Mouse (Mus musculus) urinary bladder, postnatal 14 days (tissue): Measurements from ENCODE around the gene Adamtsl5.
"Not testable (repeated sequence)": the region's sequence is repeated elsewhere in the genome, so short reads cannot be mapped to it uniquely, and the experiment has no call there.

Experiments used
- DNase-seq: peaks from one replicate; pipeline ENCODE4 v3.0.0; 2021; ENCODE audit warnings: low spot score

Gene Adamtsl5

DNA sequence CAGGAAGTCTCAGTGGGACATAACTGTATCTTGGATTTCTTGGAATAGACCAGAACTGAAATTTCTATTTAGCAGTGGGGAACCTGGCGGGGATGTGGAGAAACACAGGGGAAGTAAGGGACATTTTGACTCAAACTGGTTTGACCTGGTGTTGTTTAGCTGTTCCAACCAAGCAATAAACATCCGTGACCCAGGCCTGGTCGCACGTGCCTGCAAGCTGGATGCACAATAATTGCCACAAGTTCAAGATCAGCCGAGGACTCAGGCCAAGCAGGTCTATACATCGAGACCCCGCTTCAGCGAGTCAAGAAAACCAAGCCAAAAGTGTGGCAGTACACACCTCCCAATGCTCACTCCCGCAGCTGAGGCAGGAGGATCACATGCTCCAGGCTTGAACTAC lies 23.8 kb upstream of the Adamtsl5 start:
- no peak for DNase-seq

DNA sequence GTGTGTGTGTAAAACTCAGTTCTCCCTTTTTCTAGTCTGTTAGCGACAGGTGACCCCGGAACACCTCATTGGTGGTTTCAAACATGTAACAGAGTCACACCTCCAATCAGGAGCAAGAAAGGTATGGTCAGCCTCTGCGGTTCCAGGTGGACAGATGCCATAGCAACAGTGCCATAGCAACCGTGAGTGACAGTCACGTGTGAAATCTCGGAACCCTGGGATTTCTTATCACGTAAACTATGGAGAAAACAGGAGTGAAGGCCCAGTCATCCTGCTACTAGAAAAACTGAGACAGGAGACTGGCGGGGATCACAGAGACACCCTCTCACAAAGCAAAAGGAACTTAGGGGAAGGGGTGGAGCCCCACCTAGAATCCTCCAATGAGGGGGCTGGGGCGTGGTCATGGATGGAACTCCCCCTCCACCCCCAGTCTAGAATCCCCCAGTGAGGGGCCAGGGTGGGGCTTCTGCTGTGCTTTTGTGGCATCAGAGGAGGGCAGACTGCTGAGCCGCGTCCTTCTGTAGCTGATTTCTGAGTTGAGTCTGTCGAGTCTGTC lies 23.3 kb upstream of the Adamtsl5 start:
- peak; percentile 66 for DNase-seq

DNA sequence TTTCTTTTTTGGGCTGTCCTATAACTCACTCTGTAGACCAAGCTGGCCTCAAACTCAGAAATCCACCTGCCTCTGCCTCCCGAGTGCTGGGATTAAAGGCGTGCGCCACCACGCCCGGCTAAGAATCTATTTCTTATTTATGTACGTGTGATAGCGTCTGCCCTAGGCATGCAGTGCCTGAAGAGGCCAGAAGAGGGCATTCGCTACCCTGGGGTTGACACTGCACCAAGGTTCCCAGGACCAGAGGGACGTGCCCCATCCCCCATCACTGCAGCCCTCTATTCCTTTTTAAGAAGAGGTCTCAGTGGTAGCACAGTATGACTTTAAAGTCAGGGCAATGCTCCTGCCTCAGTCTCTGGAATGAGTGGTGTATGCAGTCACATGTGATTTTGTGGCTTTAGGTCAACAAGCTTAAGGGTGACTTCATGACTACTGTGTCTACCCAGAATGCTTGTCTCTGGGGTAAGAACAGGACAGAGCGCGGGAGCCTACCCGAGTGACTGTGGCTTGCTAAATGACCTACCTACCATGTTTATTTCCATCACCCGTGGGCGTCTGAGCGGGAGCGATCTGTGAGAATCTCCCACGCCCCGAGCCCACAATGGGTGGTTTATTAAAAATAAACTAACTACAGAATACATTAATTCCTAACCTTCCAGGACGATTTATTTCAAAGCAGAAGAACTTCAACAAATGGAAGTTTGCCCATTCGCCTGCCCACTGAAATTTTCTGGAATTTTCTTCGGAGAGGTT lies 22.0 kb upstream of the Adamtsl5 start:
- DNase-seq, result no peak

DNA sequence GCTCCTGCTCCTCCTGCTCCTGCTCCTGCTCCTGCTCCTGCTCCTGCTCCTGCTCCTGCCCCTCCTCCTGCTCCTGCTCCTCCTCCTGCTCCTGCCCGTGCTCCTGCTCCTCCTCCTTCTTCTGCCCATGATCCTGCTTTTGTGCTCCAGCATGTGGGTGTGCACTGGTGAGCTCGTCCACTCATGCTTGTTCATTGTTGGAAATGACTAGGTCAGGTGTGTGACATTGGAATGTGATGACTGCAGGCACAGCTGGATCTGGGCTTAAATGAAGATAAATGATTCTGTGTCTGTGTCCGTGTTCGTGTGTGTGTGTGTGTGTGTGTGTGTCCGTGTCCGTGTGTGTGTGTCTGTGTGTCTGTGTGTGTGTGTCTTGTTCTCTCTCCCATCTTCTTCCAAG lies 20.2 kb upstream of the Adamtsl5 start:
- no peak for DNase-seq

DNA sequence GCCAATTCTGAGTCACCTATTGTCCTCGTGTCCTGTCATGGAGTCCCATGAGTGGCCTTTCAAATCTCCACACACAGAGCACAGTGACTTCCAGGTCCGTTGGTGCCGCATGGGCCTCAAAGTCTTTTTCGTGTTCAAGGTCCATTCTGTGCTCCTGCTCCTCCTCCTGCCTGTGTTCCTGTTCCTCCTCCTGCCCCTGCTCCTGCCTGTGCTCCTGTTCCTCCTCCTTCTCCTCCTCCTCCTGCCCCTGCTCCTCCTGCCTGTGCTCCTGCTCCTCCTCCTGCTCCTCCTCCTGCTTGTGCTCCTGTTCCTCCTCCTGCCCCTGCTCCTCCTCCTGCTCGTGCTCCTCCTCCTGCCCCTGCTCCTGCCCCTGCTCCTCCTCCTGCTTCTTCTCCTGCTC lies 19.7 kb upstream of the Adamtsl5 start:
- DNase-seq, result no peak

DNA sequence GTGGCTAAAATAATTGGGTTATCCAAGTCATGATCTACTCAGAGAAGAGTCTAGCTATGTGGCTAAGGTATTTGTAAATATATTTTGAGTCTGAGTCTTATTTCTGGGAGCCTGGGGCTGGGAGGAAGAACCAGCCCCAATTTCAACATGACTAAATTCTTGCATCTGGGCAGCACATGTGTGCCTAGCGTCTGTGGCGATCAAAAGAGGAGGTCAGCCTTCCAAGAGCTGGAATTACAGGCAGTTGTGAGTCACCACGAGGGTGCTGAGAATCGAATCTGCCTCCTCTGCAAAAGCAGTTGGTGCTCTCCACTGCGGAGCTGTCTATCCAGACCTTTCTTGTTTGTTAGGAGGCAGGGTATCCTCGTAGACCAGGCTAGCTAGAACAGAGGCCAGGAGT lies 17.5 kb upstream of the Adamtsl5 start:
- DNase-seq, result no peak

DNA sequence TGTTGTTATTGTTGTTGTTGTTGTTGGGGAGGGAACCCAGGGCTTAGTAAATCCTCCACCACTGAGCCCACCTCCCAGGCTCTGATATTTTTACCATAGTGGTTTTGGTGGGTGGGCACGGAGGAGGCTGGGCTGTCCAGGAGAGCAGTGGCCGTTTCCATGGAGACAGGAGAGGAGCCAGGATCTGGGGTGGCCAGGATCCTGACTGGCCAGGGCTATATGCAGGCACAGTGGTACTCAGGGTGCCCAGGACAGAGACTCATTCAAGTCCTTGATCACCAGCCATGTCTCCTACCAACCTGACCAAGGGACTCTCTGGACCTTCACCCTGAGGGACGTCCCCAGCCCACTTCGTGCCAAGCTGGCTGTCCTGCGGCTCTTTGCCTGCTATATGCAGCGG lies 15.5 kb upstream of the Adamtsl5 start:
- DNase-seq, result no peak

DNA sequence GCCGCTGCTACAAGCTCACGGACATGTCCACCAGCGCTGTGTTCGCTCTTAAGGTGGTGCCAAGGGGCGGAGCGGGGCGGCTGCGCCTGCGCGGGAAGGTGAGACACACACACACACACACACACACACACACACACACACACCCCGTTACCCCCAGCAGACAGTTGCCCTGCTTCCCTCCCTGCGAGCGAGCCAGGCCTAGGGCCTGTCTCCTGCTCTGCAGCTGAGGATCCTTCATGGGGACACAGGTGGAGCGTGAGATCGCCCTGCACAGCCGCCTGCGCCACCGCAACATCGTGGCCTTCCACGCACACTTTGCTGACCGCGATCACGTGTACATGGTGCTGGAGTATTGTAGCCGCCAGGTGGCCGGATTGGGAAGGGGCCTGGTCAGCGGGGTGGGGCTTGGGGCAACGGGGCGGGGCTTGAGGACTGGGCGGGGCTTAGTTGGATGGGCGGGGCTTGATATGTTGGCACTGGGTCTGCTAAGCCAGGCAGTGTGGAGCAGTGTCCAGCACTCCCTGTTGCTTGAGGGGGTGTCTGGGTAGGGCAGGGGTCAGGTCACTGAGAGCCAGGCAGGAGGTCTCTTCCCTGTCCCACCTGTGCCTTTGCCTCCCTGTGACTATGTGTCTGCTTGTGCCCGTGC lies 9.9 kb upstream of the Adamtsl5 start:
- DNase-seq, result peak; percentile 60

DNA sequence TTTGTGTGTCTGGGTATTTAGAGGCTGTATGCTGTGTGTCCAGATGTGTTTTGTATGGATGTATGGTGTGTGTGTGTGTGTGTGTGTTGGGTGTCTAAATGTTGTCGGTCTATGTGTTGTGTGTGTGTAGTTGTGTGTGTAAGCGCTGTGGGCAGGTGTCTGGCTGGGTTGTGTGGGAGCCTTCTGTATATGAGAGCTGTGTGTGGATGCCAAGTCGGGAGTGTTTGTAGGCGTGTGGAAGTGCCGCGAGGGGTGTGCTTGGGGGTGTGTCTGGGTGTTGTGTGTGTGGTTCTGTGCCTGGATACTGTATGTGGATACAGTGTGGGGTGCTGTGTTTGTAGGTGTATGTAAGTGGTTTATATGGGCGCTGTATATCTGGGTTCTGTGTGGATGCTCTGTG lies 9.1 kb upstream of the Adamtsl5 start:
- DNase-seq, result no peak

DNA sequence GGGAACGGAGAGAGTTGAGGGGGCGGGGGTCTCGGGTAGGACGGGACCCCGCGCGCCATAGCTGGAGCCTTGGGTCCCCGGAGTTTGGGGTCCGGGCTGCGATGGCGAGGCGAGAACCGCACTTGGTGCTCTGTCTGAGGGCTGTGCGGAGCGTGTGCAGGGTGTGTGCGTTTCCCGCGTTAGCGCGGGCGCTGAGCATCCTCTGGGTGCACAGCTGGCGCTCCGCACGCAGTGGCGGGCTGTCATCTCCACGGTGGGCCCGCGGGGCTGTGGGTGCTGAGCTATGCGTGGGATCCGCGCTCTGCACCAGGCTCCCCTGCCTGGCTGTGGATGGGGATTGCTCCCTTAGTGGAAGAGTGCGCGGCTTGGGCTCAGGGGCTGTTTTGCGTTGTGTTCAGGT lies 8.5 kb upstream of the Adamtsl5 start:
- no peak for DNase-seq

DNA sequence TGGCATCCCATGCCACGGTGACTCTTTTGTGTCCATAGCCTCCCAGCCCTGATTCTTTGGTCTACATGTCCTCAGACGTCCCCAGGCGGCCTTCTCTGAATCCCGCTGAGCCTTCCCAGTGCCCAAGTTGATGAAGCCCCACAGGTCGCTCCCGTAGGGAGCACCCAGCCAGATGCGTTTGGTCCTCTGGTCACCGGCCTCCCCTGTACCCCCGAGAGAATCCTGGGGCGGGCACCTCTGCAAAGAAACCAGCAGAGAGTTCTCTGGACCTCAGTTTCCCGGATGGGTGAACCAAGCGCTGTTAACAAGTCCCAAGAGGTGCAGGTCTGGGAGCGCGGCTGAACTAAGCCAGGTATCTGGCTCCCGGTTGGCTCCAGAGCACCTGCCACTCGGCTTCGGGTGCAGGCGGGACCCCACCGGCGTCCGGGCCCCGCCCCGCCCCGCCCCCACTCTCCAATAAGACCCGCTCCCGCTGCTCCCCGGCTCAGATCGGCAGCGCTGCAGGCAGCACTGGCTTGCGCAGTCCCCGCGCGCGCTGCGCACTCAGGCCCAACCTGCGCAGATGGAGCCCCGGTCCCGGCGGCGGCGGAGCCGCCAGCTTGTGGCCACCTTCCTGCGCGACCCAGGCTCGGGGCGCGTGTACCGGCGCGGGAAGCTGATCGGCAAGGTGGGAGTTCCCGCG lies 7.9 kb upstream of the Adamtsl5 start, which contains the start of gene Plk5:
TSS of gene Plk5 (plus strand) at position 459 of the 682 bp plus-strand sequence.
- no peak for DNase-seq

DNA sequence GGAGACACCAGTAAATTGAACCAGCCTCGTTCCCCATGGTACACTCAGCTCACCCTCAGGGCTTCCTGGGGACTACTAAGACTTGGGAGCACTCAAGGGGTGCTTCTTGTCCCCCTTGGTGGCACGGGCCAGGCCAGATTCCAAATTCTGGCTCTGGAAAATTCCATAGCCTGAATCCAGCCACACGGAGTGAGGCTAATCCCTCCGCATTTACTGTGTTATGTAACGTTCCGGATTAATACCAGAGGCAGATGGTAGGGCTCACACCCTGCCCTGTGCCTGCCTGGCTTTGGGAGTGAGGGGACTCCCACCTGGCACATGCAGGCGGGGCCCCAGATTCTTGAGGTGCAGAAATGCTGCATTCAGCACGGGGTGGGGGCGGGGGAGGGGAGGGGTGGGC lies 7.2 kb upstream of the Adamtsl5 start:
- DNase-seq, result no peak

DNA sequence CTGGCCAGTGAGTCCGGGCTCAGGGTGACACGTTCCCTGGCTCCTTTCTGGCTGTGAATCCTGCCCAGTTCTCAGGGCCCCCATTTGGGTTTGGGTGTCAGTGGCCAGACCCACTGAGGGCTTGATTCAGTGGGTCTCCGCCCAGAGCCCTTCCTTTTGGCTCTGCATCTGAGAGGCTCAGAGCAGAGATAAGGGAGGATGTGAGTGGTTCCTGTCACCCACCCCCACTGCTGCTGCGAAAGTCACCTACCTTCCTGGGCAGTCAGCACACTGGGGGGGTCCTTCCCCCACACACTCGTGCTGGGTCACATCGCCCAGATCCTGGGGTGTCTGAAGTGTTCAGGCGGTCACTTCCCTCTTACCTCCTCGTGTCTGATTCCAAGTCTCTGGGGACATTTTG lies 4.5 kb upstream of the Adamtsl5 start:
- DNase-seq, result no peak

DNA sequence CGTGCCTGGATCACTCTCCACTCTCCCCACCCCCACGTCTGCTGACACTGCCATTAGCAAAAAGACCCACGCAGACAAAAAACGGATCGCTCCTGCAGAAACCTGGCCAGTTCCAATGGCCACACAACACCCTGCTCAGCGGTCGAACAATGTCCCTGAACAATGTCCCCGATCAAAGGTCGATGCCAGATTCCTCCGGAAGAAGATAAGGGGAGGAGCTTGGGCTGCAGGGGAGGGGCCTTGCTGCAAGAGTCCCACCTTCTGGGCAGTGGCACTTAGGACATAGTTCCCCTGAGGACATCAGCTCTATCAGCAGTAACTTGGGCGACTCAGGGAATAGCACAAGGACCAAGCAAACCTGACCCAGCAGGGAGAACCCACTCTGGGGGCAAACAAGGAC lies 3.7 kb upstream of the Adamtsl5 start:
- DNase-seq, result no peak

DNA sequence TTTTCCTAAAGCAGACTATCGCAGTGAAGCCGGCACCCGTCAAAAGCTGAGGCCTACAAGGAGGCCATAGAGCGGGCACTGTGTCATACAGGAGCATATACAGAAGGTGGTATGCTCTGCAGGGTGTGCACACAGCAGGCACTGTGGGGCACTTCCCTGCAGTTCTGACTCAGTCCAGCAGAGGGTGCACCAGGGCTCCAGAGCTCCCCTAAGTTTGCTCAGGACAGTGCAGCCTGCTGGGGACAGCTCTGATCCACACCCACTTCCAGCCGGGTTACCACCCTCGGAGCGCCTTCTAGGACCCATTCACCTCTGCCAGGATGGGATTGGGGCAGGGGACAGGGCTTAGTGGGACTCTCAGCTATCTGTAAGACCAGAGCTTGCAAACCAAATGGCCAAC lies 2.1 kb upstream of the Adamtsl5 start:
- peak; percentile 90 for DNase-seq

DNA sequence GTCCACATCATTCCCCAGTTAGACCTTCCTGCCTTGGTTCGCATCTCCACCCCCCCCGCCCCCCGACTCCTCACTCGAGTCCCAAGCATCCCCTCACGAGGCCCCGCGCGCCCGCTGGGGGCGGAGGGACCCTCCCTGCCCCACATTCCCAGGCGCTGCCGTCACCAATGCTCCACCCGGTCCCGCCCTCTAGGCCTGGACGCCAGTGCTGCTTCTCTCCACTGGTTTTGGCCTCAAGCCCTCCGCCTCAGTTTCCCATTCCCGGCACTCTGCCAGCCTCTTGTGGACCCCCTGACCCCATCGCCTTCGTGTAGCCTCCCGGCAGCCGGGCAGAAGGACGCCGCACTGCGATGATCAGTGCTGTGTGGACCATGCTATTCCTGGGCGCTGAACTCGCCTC lies 769 bp upstream of the Adamtsl5 start:
- peak; percentile 61 for DNase-seq

DNA sequence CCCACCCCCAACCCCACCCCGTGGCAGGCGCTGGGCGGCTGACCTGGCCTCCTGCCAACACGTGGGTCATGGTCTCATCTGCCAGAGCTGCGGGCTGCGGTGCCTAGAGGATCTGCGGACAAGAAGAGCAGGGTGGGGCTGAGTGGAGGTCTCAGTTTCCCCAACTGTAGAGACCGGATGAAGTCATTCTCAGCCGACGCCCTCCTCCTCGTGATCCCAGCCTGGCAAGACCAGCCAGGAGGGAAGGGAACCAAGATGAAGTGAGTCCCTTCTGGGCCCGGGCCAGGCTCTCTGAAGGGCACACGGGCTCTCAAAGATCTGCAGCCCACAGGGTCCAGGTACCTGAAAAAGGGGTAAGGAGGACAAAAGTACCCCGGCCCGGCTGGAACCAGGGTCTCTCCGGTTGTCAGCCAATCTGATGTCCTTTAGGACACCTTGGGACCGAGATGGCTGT lies 671 bp downstream of the Adamtsl5 start:
- peak; percentile 46 for DNase-seq

DNA sequence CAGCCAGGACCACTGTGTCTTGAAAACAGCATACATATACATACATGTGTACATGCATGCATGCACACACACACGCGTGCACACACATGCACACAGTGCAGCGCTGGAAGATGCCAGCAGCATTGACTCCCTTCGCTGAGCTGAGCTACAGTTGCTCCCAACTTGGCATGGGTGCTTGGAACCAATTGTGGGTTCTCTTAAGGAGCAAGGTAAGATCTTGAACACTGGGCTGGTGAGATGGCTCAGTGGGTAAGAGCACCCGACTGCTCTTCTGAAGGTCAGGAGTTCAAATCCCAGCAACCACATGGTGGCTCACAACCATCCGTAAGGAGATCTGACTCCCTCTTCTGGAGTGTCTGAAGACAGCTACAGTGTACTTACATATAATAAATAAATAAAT lies 2.3 kb downstream of the Adamtsl5 start:
- not testable (repeated sequence) for DNase-seq

DNA sequence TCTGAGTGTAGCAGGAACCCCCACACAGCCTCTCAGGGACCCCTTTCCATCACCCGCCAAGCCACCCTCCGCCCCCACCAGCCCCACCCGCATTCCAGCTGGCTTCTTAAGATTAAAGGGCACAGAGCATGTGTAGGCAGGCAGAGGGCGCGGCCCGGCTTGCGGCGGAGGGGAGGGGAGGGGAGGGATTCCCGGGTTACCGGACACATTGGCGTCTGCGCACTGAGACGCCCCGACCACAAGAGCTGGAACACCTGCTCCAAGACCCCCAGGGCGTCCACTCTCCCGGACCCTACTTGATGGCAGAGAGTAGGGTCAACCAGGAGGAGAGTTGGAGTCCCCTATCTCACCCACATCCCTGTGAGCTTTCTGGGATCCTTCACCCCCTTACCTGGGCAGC lies 3.1 kb downstream of the Adamtsl5 start:
- DNase-seq, result peak; percentile 77

DNA sequence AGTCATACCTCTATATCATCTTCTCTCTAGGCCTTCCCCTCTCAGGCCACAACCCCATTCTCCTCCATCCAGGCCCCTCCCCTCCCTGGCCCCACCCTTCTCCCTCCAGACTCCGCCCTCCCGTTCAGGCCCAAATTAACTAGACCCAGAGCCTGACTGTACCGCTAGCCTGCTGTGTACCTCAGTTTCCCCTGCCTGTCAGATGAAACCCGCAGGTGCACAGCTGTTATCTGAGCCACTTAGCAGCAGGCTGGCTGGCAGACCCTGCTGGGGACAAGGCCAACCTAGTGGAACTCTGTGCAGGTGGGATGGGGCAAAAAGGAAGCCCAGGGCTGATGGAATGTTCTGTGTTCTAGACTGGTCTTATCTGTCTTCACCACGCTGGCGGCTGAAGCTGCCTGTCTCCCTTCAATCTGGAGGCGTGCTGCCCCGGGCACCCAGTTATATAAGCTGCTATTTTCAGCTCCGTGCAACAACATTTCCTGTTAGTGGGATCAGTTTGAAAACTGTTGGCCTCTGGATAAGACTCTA lies 4.0 kb downstream of the Adamtsl5 start:
- DNase-seq, result no peak

DNA sequence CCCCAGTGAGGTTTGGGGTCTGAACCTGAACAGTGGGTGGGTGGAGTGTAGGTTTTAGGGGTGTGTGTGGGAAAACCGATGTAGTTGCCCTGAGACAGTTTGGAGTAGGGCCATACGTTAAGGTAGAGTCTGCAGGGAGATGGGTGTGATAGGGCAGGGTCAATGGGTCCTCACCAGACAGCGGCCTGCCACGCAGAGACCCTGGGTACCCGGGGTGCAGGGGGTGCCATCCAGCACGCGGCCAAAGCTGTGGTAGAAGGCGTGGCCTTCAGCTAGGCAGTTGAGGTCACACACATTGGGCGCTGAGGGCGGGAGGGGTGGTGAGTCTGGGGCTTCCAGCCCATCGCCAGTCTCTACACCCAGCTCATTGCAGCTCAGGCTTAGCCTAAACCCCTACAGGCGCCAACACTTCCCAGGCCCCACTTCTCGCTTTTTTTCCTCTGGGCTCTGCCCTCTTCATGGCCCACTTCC lies 4.8 kb downstream of the Adamtsl5 start:
- DNase-seq, result no peak

DNA sequence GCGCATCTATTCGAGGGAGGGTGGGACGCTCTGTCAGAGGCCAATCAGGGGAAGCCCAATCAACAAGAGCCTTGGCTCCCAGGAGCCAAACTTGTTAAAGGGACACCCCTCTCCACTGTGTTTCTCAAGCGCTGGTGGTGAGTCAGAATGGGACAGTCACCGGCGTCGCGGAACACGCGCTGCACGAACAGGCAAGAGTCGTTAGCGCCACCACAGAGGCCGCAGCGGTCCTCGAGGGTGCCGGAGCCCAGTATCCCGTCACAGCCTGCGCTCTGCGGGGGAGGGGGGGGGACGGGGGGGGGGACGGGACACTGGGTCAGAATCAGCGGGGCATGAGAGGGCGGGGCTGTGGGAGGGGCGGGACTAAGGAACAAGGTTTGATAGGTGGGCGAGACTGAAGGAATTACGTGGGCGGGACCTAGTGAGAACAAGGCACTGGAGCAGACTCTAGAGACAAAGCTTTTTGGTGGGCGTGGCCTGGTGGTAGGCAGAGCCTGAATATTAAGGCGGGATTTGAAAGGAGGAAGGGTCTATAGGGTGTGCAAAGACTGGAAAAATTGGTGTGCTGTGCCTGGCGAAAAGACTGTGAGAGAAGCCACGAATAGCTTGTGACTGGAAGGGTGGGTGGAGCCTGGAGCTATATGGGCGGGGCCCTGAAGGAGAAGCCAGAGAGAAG lies 5.3 kb downstream of the Adamtsl5 start:
- peak; percentile 71 for DNase-seq
